Mouse (Mus musculus): ENCODE data around the gene Epn2. TPM values are rescaled to one million over a fixed set of nuclear protein-coding genes. Genes with fewer than 3 reads are reported as not detected.

The Epn2 gene
- total RNA-seq (2012; rRNA removed): 9.6 and 13.8 TPM in 2 replicates
- total RNA-seq (2014; rRNA removed): 8.8 and 10.1 TPM in 2 replicates
- polyA plus RNA-seq (2012; ENCODE audit: insufficient read length, low read depth): 7.2 and 8.9 TPM in 2 replicates

- H3K9ac ChIP-seq (ENCODE audit: insufficient read depth, low read depth): peak within 1 kb of the TSS; percentile 74
- peak within 1 kb of the TSS; percentile 41 to 77 (median 69) for H3K4me3 ChIP-seq (replicated peaks in 1 of 3; ENCODE audit: low read depth in 2 of 3, low read length in 2 of 3, poor library complexity in 1 of 3)
- H3K36me3 ChIP-seq (replicated peaks in 1 of 2; ENCODE audit: control insufficient read depth in 1 of 2, insufficient read depth in 1 of 2, low read length in 1 of 2): peaks cover 0 to 8% of the 10 kb centered on the region in 2 experiments
- peak within 1 kb of the TSS; percentile 70 for H3K4me2 ChIP-seq (ENCODE audit: insufficient read depth, low read depth, poor library complexity, severe bottlenecking)
- H3K79me2 ChIP-seq (replicated peaks; ENCODE audit: control insufficient read depth, extremely low read depth, insufficient read depth, poor library complexity, severe bottlenecking): peaks cover 17% of the 10 kb centered on the region
- H3K27ac ChIP-seq (ENCODE audit: insufficient read depth, low read depth): no peak within 1 kb of the TSS
- H3K4me1 ChIP-seq (ENCODE audit: control insufficient read depth in 1 of 2, insufficient read depth in 2 of 2): peaks cover 3 to 35% of the 10 kb centered on the region in 2 experiments; a peak in 3 of 4 replicates
- in situ Hi-C loops (cut with MboI; ENCODE audit: low pct_ligation_motif_present, low pct_unique_long_range_greater_than_20kb, low sequenced_read_pairs) (no loop called here), dilution Hi-C loops (cut with MboI; ENCODE audit: extremely low pct_ligation_motif_present, extremely low pct_unique_long_range_greater_than_20kb, low sequenced_read_pairs) (no loop called here)
- peaks cover 4% of the 10 kb centered on the region for H3K9me3 ChIP-seq (replicated peaks; ENCODE audit: low read length)
- peak; percentile 58 for DNase-seq (ENCODE audit: extremely low read depth)
- H3K27me3 ChIP-seq (replicated peaks): peaks cover 39% of the 10 kb centered on the region
- TF ChIP-seq IRF4 (IDR thresholded peaks at IDR 0.05; ENCODE audit: low read depth, low read length) (peak; percentile 27; the same call in 1 of the 2 replicates), E2F4 (IDR thresholded peaks at IDR 0.05; ENCODE audit: insufficient replicate concordance, low read depth, low read length) (0 out of 2 replicates have a peak, but pooled peaks have one; percentile 31), SIN3A (IDR thresholded peaks at IDR 0.05; ENCODE audit: low read length) (no peak), CHD1 (IDR thresholded peaks at IDR 0.05; ENCODE audit: low read depth, low read length) (no peak), ELF1 (IDR thresholded peaks at IDR 0.05; ENCODE audit: low read depth, low read length) (peak; percentile 21; the same call in 1 of the 2 replicates), MYC (IDR thresholded peaks at IDR 0.05; ENCODE audit: low read depth, low read length) (0 out of 2 replicates have a peak, but pooled peaks have one; percentile 19), RAD21 (IDR thresholded peaks at IDR 0.05; ENCODE audit: low read depth, low read length) (no peak; the same call in 1 of the 2 replicates), ZKSCAN1 (IDR thresholded peaks at IDR 0.05; ENCODE audit: borderline replicate concordance, low read depth, low read length) (no peak), CHD2 (IDR thresholded peaks at IDR 0.05; ENCODE audit: low read length) (no peak; the same call in 1 of the 2 replicates), PAX5 (IDR thresholded peaks at IDR 0.05; ENCODE audit: low read length) (no peak), KAT2A (IDR thresholded peaks at IDR 0.05; ENCODE audit: insufficient replicate concordance, low read length) (no peak), JUN (IDR thresholded peaks at IDR 0.05; ENCODE audit: insufficient read depth, low read depth, low read length) (no peak), BHLHE40 (IDR thresholded peaks at IDR 0.05; ENCODE audit: low read depth, low read length) (no peak; the same call in 1 of the 2 replicates), ZMIZ1 (IDR thresholded peaks at IDR 0.05; ENCODE audit: low read depth, low read length) (peak; percentile 64), CTCF (conservative IDR thresholded peaks at IDR 0.05 in 1 of 2, IDR thresholded peaks at IDR 0.05 in 1 of 2; ENCODE audit: low read depth in 2 of 2, low read length in 2 of 2) (peak in 1 of 2 experiments; percentile 53; a peak in 2 of 4 replicates), TCF12 (IDR thresholded peaks at IDR 0.05; ENCODE audit: low read depth, low read length) (peak; percentile 64), MAFK (IDR thresholded peaks at IDR 0.05; ENCODE audit: insufficient replicate concordance, low read length) (no peak), UBTF (IDR thresholded peaks at IDR 0.05; ENCODE audit: low read depth, low read length) (peak; percentile 65; the same call in 1 of the 2 replicates), SMC3 (IDR thresholded peaks at IDR 0.05; ENCODE audit: low read depth, low read length) (peak; percentile 27), ZNF384 (IDR thresholded peaks at IDR 0.05; ENCODE audit: low read depth, low read length) (no peak), EP300 (IDR thresholded peaks at IDR 0.05; ENCODE audit: low read length) (no peak), JUND (conservative IDR thresholded peaks at IDR 0.05; ENCODE audit: low read depth, low read length) (no peak), MXI1 (IDR thresholded peaks at IDR 0.05; ENCODE audit: low read depth, low read length) (peak; percentile 64), USF2 (conservative IDR thresholded peaks at IDR 0.05; ENCODE audit: low read depth, low read length) (no peak), GABPA (IDR thresholded peaks at IDR 0.05; ENCODE audit: insufficient replicate concordance, low read depth, low read length) (no peak), NELFE (IDR thresholded peaks at IDR 0.05; ENCODE audit: low read depth, low read length) (peak; percentile 57; the same call in 1 of the 2 replicates), HCFC1 (IDR thresholded peaks at IDR 0.05; ENCODE audit: low read depth, low read length) (0 out of 2 replicates have a peak, but pooled peaks have one; percentile 10), MAX (IDR thresholded peaks at IDR 0.05; ENCODE audit: low read length) (0 out of 2 replicates have a peak, but pooled peaks have one; percentile 19), POLR2AphosphoS2 (IDR thresholded peaks at IDR 0.05; ENCODE audit: low read depth, low read length) (no peak), RCOR1 (conservative IDR thresholded peaks at IDR 0.05; ENCODE audit: low read depth, low read length) (no peak), ZC3H11A (IDR thresholded peaks at IDR 0.05; ENCODE audit: low read depth, low read length) (no peak), NRF1 (IDR thresholded peaks at IDR 0.05; ENCODE audit: low read depth, low read length) (peak; percentile 81), MAZ (IDR thresholded peaks at IDR 0.05; ENCODE audit: low read depth, low read length) (no peak), USF1 (IDR thresholded peaks at IDR 0.05; ENCODE audit: low read depth, low read length) (no peak), ETS1 (conservative IDR thresholded peaks at IDR 0.05; ENCODE audit: low read depth, low read length) (no peak), POLR2A (IDR thresholded peaks at IDR 0.05; ENCODE audit: low read depth, low read length) (peak; percentile 72), MEF2A (IDR thresholded peaks at IDR 0.05; ENCODE audit: borderline replicate concordance, low read depth, low read length) (peak; percentile 15; the same call in 1 of the 2 replicates)
Observed at GRCm38 (mm10) chr11:61578983-61579877, at the start of gene Epn2. Gene Epn2, minus strand, starts transcription at chr11:61579687.

All from CH12.LX (cell line).